Mouse (Mus musculus) cerebellum, adult 9-10 months (tissue): ENCODE measurements around the gene Abcb1a.

ENCODE experiments used
- DNase-seq: peaks from one replicate; pipeline ENCODE4 v3.0.0; 2022

The Abcb1a gene

DNA sequence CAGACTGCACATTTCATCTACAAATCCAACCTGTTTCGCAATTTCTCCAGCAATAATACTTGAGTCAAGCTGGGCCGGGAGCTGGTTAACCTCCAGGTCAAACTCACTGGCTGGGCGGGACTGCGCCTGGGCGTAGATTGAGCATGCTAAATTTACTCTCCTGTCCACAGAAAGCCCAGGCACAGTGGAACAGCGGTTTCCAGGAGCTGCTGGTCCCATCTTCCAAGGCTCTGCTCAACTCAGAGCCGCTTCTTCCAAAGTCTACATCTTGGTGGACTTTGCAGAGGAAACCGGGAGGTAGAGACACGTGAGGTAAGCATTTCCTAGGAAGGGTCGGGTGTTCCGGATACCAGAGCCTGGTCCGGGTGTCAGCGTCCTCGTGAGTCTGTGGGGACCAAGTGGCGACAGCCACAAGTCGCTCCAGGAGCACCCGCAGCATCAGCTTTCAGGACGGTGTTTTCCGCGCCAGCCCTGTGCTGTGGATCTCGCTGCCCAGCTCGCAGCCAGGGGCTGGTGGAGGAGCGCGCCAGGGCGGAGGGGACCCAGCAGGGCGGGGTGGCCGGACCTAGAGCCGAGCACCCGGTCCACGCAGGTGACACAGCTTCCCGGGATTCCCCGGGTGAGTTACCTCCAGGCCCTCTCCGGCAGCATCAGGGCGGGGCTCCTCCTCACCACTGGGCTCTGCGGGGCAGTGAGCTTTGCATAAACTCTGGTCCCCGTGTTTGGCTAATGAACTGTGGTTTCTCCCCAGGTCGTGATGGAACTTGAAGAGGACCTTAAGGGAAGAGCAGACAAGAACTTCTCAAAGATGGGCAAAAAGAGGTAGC, at the start of gene Abcb1a:
TSS of gene Abcb1a (plus strand) at position 167 of the 827 bp plus-strand sequence.
- no peak for DNase-seq

DNA sequence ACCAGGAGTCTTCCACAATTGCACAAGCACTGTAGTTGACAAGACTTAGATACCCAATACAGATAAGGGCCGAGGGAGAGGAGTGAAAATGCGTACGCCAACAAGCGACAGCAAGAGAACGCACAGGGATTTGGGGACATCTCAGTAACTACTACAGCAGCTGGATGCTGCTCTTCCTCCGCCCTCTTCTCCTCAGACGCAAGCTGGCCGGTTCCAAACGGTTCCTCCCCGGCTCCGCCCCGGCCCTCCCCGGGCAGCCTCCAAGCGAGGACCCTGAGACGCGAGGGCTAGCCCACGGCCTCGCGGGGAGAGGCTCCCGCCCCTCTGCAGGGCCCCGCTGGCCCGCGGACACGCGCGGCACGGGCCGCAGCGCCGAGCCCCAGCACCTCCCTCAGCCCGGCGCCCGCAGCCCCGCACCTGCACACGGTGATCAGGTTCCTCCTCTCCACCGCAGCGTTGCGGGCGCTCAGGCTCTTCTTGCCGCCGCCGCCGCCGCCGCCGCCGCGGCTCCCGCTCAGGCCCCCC, 37.7 kb upstream of the Abcb1a start:
- peak; percentile 60 for DNase-seq

DNA sequence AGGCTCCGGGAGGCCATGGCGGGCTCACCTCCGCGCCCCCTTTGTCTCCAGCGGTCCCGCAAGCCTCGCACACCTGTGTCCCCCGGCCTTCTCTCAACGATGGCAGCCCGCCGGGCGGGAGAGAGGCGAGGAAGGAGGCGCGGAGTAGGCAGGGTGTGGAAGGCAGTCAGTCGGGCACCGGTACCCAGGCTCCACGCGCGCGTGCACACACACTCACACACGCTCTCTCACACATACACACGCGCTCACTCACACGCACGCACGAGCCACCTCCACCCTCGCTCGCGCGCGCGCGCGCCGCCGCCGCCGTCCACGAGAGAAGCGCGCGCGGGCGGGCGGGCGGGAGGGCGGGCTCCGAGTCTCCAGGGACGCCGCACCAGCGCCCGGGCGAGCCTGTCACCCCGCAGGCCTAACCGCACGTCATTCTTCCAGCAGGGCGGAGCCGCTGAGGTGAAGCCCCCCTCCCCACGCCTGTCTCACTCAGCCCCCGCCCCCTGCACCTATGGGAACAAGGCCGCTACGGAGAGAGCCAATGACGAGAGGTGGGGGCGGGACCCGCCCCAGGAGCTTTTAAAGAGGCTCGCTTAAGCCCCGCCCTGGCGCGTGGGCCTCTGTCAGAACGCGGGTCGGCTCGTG, 37.2 kb upstream of the Abcb1a start, which contains the start of gene Rundc3b:
TSS of gene Rundc3b (minus strand) at position 357 of the 636 bp plus-strand sequence.
- peak; percentile 96 for DNase-seq

DNA sequence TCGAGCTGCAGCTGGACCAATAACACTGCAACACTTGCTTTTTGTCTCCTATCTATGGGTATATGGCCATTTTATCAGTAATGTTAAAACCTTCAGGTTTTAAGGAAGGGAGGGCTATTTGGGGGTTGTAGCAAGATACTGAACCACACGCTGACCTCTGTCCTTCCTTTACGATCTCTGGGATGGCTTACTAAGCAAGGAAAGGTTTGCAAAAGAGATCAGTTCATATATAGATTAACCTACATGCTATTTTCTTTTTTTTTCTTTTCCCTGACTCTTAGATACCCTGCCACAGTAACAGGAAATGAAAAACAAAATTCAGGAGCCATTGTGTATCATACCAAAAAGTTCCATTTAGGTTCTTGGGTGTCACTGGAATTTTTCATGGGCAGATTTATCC, 27.0 kb upstream of the Abcb1a start:
- DNase-seq: no peak

DNA sequence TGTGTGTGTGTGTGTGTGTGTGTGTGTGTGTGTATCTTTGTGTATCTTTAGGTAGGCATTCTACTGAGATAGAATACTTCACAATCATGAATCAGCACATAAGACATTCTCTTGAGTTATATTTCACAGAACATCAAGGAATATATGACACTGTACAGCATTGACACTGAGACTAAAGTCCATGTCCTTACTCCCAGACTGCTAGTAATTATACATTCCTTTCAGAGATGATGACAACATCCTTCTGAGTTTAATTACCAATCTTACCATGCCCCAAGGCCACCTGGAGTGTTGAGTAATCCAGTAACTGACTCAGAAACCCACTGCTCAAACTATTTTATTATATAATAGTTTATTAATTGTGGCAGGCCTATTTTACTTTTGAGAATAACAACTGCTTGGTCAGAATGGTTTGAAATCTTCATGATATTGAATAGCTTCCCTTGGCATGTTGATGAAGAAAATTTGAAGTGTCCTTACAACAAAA, 25.3 kb upstream of the Abcb1a start:
- DNase-seq: no peak

DNA sequence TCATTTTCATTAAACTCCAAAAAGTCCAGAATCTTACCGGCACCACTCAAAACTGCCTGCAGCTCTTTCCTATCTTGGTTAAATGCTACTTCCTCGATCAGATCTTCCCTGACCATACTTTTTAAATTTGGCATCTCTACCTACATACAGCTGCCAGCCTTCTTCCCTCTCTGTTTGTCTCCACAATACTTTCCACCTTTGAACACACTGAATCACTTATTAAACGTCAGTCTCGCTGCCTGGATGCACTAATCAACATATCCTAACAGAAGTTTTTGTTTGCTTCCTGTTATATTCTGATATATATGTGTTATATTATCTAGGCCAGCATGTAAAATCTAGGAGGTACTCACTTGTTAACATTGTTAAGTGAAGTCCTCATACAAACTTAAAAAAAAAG, 11.6 kb upstream of the Abcb1a start:
- DNase-seq: no peak

DNA sequence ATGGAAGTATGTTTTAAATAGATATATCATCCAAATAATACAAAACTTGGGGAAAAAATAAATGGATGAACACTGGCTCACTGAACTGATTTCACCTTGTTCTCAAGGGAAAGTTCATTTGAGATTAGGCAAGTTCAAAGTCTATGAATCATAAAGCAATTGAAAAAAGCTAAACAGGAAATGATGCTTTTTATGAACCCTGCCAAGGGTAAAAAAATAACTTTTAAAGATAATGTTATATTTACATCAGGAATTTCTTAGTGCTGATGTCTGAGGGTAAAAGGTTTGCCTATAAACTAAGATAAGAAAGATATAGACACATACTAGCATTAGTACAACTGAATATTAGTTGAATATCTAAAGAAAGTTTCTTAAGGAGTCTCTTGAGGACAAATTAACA, 11.1 kb upstream of the Abcb1a start:
- no peak for DNase-seq

DNA sequence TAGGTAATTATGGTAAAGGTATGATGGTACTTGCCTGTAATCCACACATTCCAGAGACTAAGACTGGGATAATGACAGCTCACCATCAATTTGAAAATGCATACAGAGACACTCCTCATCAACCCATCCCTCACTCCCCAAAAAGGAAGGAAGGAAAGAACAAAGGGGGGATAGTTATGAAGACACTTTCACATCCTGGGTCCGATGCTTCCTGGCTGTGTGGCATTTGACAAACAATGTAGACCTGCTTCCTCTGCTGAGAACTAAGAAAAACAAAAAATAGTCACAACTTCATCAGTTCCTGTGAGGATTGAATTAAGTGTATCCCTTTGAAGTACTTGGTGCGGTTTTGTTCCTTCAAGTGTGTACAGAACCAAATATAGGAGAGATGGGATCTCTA, 7.8 kb upstream of the Abcb1a start:
- DNase-seq: no peak

DNA sequence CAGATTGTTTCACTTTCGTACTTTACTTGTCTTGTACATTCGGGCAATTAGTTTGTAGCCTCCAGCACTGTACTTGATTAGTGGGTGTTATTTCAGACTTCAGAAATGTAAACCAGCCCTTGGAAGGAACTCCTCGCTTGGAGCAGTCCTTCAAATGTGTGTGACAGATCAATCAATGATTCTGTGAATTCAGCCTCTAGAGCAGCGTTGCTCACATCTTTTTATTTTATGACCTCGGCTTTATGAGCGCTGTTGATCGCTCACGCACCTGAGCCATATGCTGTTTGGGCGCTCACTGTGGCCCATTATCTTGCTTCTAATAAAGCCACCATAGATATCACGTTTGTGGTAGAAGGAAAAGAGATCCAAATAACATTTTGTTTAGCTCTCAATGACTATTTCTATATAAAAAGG, 868 bp downstream of the Abcb1a start:
- DNase-seq: no peak

DNA sequence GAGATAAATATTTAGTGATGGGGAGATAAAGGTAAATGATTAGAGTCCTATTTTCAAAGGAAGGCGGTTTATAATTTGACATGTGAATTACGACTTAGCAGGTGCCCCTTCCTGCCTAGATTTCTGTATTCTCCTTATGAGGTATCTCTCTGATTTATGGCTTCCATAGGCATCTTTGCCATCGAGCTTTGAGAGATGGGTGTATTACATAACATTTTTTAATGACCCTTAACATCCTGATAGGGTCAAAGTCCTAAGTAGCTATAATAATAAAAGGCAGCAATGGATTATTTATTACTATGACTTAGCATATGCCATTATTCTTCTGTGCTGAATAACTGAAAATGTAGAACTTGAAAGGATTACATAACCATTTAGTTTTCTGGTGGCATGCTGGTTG, 4.8 kb downstream of the Abcb1a start:
- no peak for DNase-seq

DNA sequence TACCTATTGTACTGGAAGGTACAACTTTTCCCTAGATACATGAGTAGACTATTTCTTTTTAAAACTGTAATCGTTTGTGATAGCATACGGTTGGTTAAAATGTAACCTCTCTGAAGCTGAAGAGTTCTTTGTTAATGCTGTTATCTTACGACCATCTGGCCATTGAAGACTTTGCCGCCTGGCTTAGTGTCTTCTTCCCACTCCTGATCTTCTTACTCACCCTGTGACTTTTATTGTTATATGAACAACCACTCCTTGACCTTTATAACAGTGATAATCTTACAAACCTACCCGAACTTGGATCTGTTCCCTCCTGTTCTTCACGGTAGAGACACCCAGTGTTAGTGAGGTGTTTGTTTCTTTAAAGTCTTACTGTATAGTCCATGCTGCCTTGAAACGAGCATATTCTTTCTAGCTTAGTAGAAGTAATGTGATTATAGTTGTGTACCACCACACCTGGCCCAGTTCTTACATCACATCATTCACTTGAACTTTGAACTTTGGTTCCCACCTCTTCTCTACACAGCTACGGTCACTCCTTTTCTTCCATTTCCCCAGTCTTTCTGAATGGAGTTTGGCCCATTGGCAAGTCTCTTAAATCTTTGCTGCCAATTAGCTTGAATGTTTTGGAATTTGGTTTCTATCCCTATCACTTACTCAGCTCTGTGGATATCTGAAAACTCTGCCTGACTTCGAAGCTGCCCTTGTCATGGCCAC, 8.0 kb downstream of the Abcb1a start:
- DNase-seq: no peak

DNA sequence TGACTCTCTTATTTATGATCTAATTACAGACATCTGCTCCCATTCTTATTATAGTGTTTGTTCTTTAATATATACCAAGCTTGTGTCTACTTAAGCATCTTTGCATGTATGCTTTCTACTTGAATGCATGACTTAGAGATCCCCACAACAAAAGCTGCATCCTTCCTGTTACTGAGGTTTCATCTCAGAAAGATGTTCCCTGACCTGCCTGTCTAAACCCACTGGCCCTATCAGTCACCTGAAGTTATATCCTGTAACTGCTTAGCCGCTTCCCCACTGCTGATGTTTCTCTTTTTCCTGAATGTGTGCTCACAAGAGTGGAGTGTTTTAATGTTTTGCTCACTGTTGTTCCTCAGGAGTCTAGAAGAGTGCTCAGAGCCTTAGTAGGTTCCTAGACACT, 9.7 kb downstream of the Abcb1a start:
- no peak for DNase-seq

DNA sequence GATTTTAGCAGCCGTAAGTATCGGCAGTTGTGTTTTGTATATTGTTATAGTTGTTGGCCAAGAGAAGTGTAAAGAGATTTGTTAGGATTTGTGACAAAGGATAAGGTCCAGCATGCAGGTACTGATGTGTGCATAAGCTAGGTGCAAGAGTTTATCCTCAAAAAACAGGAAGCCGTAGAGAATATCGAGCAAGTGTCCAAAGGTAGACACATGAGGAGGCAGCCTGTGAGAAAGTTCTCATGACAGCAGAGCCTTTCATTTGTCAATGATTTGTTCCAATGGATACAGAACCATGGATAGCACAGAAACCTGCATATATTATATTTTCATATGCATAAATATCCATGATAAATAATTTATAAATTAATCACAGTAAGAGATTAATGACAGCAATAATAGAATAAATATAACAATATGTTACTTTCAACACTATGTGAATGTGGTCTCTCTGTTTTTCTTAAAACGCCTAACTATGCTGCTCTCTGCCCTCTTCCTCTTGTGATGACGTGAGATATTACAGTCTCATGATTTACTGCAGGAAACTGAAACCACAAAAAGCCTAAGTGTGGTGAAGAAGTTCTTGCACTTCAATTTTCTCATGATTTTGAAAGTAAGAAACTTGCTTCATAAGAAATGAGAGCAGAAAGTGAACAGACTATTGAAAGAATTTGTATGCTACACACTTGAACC, 15.5 kb downstream of the Abcb1a start:
- no peak for DNase-seq

DNA sequence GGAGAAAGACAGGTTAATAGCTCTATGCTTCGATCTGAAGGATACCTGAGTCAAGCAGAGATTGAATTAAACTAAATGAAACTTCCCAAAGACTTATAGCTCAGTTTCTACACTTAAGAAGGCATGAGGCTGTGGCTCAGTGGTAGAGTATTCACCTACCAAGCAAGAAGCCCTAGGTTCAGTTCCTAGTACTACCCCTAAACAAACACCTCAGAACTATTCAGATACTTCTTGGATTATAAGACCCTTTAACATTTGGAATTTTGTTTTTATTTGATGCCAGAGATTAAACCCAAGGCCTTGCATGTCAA, 16.0 kb downstream of the Abcb1a start:
- DNase-seq: no peak

DNA sequence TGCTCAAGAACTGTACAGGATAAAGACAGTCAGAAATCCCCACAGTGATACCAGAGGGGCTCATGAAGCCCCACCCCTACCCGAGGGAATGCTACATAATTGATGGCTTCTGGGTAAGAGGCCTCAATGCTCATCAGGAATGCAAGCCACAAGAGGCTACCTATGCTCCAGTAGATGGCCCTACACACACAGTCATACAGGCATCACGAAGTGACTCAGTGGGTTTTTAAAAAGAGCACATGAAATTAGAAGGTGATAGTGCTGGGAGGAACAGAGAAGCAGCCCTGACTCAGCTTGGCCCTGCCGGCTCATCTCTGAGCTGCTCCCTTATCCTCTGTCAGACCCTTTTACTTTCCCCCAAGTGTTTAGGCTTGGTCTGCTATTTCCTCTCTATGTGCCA, 21.3 kb downstream of the Abcb1a start:
- DNase-seq: no peak

DNA sequence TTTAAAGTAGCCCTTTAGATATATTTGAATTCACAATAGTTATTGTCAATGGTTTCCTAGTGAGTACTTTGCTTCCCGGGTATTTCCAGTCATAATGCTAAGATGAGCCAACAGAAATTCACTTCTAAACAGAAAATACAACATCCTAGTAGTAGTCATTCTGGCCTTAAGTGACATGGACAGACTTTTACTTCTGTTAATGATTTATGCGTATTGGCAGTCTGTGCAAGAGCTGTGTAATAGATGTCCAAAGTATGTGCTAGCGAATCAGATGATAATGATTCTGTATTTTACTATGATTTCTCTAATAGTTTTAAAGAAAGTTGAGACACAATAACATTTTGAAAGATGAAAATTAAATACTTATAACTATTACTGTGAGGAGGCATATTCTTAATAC, 23.8 kb downstream of the Abcb1a start:
- no peak for DNase-seq

DNA sequence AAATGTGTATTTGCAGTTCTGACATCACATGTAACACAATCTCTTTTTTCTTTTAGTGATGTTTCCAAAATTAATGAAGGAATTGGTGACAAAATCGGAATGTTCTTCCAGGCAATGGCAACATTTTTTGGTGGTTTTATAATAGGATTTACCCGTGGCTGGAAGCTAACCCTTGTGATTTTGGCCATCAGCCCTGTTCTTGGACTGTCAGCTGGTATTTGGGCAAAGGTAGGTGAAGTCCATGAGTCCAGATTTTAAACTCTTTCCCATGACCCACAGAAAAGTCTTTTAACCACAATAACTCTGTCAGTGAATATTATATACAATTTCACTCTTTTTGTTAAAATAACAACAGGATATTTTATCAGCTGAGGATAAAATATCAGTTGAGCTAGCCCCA, 26.2 kb downstream of the Abcb1a start:
- no peak for DNase-seq

DNA sequence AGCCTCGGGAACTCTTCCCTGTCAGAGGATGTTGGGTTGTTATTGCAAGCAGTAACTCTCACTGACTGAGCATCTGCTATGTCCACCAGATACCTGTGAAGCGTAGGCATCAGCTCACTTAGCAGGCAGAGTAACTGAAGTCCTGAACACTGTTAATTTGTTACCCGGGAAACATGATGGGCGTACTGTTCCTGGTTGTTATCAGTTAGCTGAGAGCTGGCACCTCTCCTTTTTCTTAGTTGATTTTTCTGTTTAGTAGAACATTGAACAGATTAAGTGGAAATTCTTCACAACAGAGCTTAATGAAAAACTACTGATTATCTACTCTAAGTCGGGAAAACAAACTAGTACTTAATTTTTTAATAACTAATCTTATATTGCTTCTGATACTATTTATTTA, 27.7 kb downstream of the Abcb1a start:
- no peak for DNase-seq

DNA sequence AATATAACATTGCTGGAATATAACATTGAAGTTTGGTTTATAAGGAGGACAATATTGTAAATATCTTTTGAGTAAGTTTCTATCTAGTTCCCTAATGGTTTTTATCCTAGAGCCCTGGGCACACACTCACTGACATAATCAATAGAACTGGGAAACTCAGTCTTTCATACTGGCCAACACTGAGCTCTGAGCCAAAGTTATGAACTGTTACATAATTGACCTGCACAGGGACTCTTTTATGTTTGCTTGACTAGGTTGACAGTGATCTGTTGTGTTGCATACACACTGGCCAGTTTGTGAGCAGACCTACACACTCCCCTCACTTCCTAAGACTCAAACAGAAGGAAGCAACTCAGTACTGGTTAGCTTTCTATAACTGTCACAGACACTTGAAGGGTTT, 56.2 kb downstream of the Abcb1a start:
- DNase-seq: no peak

DNA sequence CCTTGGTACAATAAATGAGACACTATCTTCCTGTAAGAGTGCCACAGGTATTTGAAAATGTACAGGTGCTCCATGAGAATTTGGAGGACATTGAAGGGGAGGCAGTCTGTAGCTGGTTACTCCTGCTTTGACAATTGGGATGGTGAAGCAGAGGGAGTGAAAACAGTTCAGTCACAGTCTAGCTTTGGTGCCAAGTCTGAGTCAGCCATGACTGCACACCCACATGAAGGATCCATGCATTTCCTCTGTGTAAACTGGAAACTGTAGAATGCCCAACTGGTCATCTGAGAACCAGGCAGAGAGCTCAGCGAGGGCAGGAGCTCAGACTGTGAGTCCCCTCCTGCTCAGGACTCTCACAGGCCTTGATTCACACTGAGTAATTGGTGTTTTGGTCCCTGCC, 59.7 kb downstream of the Abcb1a start:
- DNase-seq: no peak

DNA sequence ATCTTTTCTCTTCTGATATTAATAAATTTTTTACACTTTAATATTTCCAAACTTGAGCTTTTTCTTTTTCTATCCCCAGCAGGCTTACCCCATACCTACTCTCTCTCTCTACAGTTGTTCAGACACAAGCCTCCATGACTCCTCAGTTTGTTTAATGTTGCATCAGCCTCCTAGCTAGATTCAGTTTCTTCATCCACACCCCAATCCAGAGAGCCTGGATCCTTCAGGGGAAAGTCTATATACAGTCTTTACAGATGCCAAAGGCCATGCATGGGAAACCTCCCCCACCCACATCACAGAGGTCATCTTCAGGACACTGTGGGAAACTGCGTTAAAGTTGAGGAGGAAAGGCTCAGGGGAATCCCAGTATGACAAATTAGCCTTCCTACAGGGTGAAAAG, 62.3 kb downstream of the Abcb1a start:
- DNase-seq: no peak

DNA sequence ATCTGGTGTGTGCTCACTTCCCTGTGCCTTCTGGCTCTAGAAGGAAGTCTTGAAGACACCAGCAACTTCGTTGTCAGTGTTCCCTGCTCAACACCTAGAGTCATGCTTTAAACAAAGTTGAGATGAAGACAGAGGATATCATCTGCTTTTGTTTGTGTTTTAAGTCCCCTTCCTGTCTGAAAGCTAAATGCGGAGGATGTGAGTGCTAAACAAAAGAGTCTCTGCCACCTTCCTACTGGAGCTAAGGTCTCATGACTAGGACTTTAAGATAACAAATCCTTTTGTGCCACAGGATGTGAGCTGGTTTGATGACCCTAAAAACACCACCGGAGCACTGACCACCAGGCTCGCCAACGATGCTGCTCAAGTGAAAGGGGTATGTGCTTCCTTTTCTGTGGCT, 63.0 kb downstream of the Abcb1a start:
- no peak for DNase-seq

DNA sequence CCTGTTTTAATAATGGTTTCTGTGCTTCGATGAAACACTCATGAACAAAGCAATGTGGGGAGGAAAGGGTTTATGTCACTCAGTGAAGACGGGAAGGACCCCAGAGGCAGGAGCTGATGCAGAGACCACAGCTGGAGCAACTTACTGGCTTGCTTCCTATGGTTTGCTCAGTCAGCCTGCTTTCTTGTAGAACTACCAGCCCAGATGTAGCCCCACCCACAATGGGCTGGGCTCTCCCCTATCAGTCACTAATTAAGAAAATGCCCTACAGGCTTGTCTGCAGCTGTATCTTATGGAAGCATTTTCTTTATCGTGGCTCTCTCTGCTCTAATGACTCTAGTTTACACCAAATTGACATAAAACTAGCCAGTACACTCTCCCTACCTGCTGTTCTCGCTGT, 67.9 kb downstream of the Abcb1a start:
- no peak for DNase-seq
